Mouse (Mus musculus) stomach, postnatal 0 days (tissue): ENCODE measurements around the gene Axl.

Source experiments
- CTCF ChIP-seq: IDR thresholded peaks from 2 replicates; pipeline ENCODE4 v1.5.1; 2016; ENCODE audit warnings: antibody characterized with exemption, low read depth, mild to moderate bottlenecking, moderate library complexity
- EP300 ChIP-seq: optimal IDR thresholded peaks from 2 replicates; pipeline ENCODE3; 2016; ENCODE audit warnings: antibody characterized with exemption

DNA sequence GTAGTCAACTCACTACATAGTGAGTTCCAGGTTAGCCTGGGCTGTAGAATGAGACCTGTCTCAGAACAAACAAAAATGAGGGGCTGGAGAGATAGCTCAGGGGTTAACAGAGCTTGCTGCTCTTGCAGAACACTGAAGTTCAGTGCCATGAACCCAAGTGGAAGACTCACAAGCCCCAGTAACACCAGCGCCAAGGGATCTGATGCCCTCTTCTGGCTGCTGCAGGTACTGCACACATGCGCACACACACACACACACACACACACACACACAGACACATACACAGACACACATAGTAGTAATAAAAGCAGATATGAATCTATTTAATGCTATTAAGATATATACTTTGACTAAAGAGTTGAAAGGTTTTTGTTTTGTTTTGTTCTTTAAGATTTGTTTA is 10.0 kb upstream of the Axl start:
- TF ChIP-seq CTCF, result peak; percentile 60
- no peak for TF ChIP-seq EP300
